Mouse (Mus musculus) spleen, postnatal 36 days (tissue): ENCODE results near the gene Tasp1.
"Not testable (repeated sequence)": the region's sequence is repeated elsewhere in the genome, so short reads cannot be mapped to it uniquely, and the experiment has no call there.

Source experiments
- DNase-seq, 2 experiments: peaks; one replicate each; pipeline ENCODE4 v3.0.0; 2022; ENCODE audit warnings: low spot score in 2 of 2, mixed read lengths in 1 of 2

Gene Tasp1

DNA sequence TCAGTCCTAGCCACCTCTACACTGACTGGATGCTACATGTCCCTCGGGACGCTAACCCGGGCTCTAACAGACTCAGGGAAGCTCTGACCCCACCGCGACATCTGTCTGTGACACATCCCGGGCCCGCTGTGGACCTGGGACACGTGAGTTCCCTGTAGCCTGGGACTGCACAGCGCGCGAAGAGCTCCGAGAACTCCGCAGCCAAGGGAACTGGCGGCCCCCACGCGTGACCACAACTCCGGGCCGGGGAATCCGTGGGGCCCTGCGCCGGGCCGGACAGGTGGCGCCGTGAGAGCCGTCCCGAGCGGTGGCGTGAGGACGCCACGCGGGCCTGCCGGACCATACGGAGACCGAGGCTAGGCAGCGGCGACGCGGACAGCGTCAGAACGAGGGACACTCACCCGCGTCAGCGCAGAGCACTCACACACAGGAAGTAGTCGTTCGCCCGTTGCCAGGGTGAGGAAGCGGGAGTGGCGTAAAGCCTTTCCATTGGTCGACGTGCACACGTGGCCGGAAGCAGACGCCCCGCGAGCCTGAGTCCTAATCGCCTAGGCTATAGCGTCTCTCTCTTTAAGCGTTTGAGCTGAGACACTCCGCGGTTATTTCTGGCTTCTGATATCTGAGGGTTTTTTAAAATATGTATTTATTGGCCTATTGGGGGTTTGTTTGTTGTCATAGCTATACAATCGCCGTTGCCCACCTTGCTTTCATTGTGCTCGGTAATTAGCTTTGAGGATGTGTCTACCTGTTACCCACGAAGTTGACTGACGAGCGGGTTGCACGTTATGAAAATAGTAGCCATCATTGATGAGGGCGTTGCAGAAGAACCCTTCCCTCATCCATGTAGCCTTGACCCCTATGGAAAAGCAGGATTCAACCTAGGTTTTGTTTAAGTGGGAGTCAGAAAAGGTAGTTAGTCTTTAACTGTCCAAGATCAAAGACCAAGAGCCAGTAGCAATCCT lies at the start of gene Tasp1:
Gene Tasp1 (minus strand): TSS at position 453 of the 962 bp plus-strand sequence.
- DNase-seq: peak; percentile 91 to 94

DNA sequence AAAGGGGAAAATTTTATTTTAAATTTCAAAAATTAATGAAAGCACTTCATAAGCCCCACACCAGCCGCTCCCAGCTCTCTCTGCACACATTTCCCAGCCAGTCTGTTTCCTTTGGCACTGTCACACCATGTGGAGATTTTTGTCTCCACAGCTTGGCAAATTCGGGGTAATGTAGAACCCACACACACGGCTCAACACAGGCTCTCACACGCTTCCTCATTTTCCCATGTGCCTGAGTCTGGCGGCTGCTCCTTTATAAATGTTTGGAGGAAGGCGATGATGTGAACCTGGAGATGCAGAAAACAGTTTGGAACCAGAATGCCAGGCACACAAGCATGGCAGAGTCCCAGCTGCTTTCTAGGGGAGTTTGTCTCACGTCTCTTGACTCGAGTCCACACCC lies 47.2 kb upstream of the Tasp1 start:
- DNase-seq: no peak

DNA sequence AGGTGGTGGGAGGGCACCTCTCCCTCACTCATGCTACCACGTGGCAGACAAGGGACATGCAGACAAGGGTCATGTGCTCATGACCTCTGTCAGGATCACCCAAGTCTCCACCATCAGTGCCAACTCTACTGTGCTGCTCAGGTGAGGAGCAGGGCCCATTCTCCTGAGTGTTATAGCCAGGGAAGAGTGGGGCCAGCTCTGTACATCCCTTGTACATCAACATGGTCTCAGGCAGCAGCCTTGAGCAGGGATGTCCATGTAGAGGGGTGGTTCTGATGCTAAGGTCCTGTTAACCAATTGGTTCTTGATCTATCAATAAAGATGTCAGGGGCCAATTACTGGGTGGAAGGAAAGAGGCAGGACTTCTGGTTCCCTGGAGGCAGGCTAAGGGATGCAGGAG lies 42.3 kb upstream of the Tasp1 start:
- no peak for DNase-seq

DNA sequence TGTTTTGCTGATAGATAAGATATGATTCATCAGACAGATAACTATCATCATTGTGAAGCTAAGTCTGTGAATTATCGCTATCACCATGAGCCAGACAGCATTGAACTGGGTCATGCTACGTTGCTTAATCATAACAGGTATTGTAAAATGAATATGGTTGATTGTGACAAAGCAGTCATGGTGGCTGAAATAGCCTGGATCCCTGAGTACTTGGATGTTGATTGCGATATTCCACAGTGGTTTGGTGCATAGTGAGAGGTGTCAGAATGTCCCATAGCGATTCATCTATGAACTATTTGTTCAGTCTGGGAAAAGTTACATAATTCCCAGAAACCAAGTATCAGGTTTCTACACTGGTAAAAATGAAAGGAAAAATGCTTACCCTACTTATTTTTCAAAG lies 41.0 kb upstream of the Tasp1 start:
- DNase-seq: no peak

DNA sequence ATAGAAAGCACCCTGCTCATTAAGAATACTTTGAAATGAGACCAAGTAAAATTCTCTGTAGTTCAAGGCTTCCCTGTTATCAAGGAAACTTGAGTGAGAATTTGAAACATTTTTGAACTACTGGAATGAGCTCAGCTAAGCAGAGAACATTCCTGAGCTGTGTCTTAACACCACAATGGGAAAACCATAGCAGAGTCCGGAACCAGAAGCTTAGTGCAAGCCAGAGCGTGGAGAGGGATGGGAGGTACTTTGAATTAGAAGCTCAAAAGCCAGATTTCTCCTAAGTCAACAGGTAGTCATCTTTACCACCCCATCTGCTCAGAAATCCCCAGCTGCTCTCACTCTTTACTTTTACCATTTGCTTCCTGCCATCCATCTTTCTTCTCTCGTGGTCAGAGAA lies 38.3 kb upstream of the Tasp1 start:
- DNase-seq: no peak

DNA sequence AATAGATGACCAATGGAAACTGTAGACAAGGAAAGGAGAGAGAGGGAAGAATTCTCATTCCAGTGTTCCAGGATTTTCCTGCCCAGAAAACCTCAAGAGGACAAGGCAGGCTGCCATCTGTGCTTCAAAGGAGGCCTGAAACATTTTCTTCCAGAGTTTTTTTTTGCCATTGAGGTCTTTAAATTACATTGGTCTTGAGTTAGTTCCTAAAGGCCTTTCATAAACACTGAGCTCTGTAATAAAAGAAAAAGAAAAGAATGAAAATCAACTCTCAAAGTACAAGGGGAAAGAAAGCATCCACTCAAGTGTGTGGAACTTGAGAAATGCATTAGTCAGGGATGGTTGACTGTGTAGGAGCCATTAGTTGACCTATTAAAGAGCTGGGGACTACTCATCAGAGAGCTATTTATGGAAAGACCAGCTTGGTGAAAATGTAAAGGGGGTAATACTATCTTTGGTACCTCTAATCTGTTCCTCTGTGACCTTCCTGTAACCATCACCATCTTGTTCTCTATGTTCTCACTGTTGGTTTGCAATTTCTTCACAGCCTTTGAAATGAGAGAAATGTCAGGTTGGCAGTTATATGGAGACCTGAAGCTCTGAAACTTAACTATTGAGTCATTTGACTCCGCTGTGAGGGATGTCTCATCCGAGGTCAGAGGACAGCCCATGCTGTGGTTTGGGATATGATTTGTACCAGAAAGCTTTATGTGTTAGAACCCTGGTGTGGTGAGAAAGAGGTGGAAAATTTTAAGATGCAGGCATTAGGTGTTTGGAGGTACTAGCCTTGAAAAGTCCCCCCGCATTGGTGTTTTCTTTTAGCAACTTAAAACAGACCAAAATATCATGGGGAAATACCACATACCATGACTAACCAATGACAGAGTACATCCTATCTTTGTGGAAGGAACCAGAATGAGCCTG lies 34.2 kb upstream of the Tasp1 start:
- no peak for DNase-seq

DNA sequence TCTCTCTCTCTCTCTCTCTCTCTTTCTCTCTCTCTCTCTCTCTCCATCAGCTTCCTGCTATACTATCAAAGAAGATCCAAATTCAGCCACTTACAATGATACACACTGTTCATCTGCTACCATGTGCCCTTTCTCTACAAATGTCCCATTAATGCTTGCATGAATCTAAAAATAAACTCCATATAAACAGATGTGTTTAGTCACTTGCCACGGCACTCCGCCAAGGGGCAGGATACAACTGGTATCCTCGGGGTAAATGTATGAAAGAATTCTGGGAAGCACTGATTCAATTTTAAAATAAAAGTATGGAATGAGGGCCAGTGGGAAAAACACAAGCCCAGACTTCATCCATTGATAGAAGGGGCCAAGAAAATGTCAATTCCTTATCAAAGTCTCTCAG lies 33.4 kb upstream of the Tasp1 start:
- DNase-seq: no peak

DNA sequence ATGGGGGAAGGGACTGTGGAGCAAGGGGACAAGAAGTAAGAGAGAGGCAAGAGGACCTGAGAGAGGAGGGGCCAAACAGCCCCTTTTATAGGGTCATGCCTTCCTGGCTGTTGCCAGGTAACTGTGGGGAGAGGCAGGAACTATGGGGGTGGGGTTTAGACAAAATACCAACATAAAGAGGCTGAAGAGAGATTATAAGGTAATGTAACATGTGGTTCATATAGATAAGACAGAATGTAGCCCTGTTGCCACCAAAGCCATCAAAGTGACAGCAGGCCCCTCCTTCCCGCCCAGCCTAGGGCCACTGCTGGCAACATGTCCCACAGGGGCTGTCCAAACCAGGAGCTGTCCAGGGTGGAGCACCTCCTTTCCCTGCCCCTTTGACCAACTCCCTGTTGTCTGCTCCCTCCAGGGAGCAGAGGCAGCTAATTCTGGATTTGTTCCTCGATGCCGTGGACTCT lies 30.6 kb upstream of the Tasp1 start:
- DNase-seq: peak; percentile 15 to 20

DNA sequence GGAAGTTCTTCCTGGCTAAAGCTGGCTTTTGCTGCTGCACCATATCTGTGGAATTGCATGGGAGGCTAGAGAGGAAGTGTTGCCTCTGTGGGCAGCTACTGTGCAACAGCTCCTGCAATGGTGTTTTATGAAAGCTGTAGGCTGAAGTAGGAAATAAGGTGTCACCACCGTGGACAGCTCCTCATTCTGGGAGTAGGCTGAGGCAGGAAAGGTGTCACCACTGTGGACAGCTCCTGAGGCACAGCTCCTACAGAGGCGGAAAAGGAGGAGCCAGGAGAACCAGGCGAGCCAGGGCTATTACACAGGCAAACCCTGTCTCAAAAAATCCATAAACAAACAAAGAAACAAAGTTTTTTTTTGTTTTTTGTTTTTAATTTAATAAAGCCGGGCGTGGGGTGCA lies 29.4 kb upstream of the Tasp1 start:
- no peak for DNase-seq

DNA sequence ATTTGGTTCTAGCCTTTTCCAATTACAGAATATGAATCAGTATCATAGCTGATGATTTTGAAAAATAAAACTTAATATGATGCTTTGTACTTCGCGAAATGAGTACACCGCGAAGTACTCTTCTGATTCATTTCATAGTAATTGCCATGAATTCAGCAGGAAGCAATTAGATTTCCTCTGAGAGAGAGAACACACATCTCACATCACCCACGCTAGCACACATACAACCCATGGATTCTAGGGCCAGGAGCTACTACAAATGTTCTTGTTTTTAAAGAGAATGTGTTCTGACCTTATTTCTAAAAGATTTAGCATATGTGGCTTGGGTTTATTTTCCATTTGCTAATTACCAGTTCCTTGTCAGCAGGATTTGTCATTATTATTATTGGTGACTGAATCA lies 26.8 kb upstream of the Tasp1 start:
- no peak for DNase-seq

DNA sequence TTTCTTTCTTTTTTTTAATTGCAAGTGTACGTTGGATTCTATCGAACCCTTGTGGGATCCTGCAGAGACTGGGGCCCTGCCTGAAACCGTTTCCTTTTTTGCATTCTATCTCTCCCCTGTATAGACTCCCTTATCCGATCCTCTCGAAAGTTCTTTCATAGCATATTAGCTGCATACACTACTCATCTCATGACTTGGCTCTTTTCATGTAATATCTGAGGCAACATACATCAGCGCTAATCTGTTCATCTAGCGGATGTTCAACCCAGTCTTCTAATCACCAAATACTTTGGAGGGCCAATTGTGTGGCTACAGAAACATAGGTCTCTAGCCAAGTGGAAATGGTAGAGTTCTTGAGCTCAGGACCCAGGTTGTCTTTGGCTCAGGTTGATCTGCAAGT lies 17.6 kb upstream of the Tasp1 start:
- no peak for DNase-seq

DNA sequence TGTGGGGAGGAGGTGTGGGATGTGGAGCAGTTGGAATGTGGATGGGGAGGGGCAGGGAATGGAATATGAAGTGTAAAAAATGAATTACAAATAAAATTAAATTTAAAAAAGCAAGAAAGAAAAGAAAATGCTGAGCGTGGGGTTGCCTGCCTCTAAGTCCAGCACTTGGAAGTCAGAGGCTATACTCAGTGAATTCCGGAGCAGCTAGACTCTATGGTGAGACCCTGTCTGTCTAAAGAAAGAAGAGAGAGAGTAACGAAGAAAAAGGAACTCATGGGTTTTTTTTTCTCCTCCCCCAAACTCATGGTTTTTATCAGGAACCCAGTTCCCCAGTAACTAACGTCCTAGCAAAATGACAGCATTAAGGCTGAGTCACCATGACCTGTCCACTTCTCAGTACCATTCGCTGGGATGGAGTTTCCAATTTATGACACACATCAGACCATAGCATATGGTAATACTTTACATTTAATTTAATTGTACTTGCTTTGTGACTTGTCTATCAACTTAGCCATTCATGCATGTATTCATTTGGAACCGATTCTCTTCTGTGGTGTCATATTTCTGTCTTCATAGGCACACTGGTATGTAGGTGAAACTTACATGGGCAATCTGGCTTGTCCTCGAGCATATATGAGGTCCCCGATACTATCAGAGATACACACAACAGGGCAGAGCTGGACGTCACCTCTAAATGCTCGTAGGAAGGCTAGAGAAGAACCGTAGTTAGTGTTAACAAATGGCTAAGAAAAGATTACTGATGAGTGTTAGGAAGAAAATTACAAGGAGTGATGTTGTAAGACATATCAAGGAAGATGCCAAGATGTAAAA lies 14.4 kb upstream of the Tasp1 start:
- no peak for DNase-seq

DNA sequence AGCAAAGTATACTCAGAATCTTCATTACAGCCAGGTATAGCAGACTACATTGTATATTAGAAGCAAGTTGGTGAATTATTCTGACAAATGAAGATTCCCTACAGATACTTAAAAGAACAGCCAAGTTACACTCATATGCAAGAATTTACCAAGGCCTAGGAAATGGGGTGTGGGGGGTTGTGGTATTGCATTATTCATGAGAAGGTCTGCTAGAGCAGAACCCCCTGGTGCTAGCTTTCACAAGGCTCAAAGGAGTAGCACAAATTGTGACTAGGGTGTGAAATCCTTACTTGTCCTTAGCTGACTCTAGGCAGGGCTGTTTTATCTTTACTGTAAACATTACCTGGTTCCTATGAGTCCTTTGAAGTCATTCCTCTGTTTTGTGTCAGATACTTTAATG lies 12.7 kb upstream of the Tasp1 start:
- not testable (repeated sequence) for DNase-seq

DNA sequence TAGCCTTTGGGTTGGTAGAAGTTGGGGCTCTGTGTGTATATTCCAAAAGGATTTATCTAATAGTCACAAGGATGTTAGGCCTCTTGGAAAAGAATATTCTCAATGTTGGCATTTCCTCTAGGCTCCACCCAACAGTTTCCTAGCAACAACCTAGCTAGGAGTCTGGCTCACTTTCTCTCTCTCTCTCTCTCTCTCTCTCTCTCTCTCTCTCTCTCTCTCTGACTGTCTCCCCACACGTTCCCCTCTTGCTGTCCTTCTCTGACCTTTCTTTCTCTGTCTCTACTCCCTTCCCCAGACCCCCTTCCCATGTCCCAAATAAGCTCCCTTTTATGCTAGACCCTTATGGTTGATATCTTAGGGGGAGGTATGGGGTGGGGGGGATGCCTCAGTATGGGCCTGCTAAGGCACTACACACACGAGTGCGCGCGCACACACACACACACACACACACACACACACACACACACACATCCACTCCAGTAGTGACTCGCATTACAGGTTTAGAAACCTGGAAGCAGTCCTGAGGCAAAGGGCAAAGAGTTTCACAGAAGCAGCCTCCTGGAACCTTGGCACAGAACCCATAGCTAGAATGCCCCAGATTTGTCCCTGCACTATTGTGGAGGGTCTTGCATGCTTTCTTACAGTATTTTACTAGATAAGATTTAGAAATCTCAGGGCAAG lies 12.1 kb upstream of the Tasp1 start:
- no peak for DNase-seq

DNA sequence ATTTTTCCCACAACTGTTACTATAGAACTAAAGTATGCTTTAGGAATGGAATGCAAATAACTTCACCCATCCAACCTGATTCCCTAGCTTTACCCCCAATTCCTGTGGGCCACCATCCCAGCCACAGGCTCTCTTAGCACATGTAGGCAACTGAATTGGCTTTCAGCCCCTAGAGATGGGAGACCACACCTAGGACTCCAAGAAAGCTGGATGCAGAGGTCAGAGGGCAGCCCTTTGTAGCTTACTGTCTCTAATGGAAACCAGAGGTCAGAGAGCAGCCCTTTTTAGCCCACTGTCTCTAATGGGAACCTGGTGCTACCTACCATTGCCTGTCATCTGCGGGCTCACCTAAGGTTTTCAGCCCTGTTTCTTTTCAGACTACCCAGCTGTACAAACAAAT lies 10.9 kb upstream of the Tasp1 start:
- DNase-seq: no peak

DNA sequence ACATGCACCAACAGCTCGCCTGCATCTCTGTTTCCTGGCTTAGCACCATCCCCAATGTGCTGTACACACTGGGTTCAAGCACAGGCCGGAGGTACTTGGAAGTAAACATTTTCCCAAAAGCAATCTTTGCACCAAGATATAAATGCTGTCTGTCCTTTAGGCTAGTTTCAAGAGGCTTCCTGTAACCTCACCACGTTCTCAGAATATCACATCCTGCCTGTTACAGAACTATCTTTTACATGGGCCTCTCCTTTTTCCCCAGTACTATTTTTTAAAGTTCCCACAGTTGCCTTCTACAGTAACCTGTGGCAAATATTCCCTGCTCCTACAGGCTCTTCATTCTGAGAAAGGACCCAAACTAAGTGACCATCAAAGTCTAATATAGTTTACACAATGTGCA lies 8.5 kb upstream of the Tasp1 start:
- no peak for DNase-seq

DNA sequence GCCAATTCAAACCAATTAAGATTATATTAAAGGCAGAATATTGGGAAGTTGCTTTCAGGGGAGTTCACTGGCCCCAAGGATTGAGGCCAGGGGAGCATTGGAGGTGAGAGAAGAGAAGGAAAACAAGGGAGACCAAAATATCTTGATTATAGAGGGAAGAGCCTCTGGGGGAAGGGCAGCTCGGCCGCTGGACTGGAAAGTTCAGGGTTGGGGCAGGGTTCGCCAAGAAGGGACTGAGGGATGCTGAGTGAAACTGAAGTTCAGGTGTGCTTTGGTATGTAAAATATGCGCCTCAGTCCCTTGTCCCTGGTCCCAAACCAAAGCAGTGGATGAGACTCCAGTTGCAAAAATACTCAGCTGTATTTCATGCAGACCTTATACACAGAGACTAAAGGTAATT lies 911 bp upstream of the Tasp1 start:
- no peak for DNase-seq

DNA sequence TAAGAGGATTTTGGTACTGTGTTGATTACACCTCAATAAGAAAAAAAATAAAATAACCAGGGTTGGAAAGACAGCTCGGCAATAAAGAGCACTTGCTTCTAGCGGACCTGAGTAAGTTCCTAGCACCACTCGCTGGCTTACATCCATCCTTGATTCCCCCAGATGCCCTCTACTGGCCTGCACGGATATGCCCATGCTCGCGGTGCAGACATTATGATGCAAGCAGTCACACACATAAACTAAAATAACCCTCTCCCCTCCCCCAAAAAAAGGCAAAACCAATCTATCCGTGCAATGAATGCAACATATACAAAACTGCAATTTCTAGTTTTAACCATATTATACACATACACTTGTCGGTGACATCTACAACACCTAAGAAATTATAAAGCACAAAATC lies 929 bp downstream of the Tasp1 start:
- no peak for DNase-seq

DNA sequence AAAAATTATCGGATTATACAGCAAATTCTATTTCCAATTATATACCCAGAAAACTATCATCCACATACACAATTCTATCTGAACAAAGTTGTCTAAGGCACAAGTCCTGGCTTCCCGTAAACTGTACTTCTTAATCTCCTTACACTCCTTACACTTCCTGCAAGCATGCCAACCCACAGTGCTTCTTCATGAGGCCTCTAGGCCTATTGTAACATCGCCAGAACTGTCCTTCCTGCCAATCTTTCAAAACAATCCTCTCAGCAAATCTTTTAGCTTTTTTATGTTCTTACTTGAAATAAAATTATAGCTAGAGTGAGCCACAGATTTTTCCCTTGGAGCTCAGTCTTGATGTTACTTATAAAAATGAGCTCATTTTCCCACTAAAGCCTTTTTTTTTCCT lies 5.1 kb downstream of the Tasp1 start:
- no peak for DNase-seq

DNA sequence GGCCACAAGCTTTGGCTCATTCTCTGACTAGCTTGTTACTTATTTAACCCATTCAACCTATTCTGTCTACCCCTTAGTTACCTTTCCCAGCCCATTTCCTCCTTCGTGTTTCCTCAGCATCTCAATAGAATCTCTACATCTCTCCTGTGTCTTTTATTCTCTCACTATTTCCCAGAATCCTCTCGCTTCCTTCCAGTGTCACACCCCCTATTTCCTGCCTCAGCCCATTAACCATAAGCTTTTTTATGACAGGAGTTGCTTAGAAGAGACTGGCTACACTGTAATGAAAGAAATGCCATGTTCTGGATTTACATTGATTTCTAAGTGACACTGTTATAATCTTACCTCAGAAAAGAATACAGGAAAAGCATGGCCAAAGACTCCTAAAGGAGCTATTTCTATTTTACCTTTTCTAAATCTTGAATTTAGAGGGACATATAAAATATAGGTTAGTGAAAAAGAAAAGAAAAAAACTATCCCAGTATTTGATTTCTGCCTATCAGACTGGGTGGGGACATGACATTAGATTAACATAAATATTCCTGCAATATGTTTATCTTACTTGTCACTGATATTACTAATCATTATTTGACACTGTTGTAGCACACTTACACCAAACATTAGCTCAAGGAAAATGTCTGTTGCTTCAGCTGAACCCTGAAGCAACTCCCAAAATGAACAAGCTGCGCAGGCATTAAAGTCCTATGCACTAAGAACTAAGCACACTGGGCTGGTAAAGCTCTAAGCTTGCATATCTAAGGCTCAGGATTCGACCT lies 6.3 kb downstream of the Tasp1 start:
- no peak for DNase-seq
